Mouse (Mus musculus): ENCODE measurements around the gene Tmem211.

DNA sequence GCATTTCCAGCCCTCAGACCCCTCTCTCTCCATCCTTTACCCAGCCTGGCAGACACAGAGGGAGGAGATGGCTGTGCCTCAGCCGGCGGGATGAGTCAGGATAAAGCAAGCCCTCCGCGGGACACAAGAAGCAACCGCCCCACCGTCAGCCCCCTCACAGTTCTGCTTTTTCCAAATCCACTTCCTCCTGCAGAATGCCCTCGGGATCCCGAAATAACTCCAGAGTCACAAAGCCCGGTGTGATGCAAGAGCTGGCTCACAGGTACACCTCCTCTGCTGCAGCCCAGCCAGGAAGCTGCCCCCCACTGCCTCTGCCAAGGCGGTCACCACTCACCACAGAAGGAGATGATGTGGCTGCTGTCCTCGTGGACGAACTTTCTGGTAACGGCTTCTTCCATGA, 61.8 kb downstream of the Tmem211 start:
- TF ChIP-seq POLR2A (IDR thresholded peaks at IDR 0.05; ENCODE audit: low read depth, low read length) (no peak), CTCF (conservative IDR thresholded peaks at IDR 0.05; ENCODE audit: insufficient read depth, insufficient read length, low read depth, low read length) (no peak)

Measured in kidney, adult 2 months (tissue).